Mouse (Mus musculus) G1E-ER4 (cell line): ENCODE results near the gene Nup210l. TPM values are rescaled to one million over a fixed set of nuclear protein-coding genes. Genes with fewer than 3 reads are reported as not detected.

Experiments
- GATA1 ChIP-seq: IDR thresholded peaks from one replicate; pipeline ENCODE4 v1.8.0; 2012; ENCODE audit warnings: low read length, inconsistent platforms
- polyA plus RNA-seq: library from polyadenylated mRNA; stranded (reverse); fragments of >175 nt; gene quantifications from 2 replicates; pipeline ENCODE4 v1.2.3, GENCODE M21; 2012

Gene Nup210l
- polyA plus RNA-seq: not detected in 2 replicates

DNA sequence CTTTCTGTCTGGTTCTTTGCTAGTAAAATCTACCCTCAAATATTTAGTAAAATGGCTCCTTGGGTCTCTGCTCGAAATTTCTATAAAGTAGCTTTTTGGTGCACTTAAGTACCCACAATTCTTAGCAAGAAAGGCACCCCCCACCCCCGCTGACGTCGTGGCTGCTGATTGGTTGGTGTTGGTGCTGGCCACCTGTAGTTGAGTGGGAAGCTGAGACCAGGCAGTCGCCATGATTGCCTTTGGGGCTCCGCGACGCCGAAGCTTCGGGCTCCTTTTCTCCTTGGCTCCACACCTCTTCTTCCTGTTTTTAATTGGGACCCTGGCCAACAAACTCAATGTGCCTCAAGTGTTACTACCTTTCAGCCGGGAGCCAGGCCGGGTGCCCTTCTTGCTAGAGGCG, at the start of gene Nup210l:
Gene Nup210l (plus strand): TSS at position 195 of the 400 bp plus-strand sequence.
- no peak for TF ChIP-seq GATA1

DNA sequence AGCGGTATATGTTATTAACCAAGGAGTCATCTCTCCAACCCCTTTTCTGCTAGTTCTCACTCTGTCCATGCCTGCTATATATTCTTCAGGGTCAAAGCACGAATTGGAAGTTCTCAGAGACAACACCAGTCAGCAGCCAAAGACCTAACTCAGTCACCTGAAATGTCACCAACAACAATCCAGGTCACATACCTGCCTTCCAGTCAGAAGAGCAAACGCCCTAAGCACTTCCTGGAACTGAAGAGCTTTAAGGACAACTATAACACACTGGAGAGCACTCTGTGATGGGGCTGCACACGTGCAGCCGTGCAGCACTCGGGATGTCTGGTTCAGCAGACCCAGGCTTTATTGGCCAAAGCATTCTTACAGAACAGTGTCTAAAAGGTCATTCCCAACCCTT, 42.4 kb upstream of the Nup210l start:
- no peak for TF ChIP-seq GATA1

DNA sequence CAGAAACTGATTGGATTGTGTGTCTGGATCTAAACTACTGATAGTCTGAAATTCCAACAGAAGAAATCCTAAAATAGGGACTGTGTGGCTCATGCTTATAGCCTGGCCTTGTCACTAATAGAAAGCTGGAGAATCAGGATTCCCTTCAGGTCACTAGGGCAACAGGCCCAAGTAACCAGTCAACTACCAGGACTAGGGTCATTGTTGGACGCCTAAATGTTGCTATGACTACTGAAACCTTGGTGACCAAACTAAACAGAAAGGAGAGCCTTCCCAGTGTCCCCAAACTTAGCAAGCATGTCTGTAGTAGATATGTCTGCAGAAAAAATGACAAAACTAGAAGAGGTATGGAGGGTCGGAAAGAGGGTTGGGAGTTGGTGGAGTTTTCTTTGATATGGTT, 41.4 kb upstream of the Nup210l start:
- no peak for TF ChIP-seq GATA1

DNA sequence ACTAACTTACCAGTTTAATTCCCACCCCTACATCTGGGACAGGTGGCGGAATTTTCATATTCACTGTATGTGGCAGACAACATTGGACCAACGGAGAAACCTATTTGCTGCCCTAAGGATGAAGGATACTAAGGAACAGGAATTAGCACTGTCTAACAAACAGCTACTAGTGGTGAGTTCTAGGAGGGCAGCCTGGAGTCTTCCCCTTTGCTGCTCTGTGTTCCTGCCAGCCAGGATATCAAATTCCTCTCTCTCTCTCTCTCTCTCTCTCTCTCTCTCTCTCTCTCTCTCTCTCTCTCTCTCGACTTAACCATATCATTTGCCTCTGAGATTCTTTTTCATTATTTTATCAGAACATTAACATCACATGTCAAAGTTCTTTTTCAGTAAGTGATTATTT, 39.5 kb upstream of the Nup210l start:
- no peak for TF ChIP-seq GATA1

- TF ChIP-seq GATA1: no peak
Measured at GRCm38 (mm10) chr3:90065553-90065952, 38.4 kb upstream of the Nup210l start.

- no peak for TF ChIP-seq GATA1
Measured at GRCm38 (mm10) chr3:90067851-90068250, 36.1 kb upstream of the Nup210l start.

- no peak for TF ChIP-seq GATA1
Measured at GRCm38 (mm10) chr3:90069688-90070087, 34.2 kb upstream of the Nup210l start.

DNA sequence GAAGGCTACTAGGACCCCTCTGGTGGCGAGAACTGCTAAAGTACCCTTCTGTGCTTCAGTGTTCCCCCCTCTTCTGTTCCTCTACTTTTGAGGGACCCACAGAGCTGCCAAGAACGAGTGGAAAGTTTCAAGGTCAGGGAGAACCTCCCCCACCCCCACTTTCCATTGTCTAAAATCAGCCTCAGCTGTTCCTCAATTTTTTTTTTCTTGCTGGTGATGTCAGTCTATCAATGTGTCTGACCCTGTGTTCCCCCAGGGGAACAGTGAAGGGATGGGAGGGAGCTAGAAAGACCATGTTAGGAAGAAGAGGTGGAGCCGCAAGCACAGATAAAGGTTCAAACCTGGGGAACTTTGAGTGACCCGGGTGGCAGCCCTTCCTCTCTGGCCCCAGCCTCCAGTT, 31.6 kb upstream of the Nup210l start, which contains the start of gene Tpm3:
Gene Tpm3 (plus strand): TSS at position 356 of the 400 bp plus-strand sequence.
- no peak for TF ChIP-seq GATA1

DNA sequence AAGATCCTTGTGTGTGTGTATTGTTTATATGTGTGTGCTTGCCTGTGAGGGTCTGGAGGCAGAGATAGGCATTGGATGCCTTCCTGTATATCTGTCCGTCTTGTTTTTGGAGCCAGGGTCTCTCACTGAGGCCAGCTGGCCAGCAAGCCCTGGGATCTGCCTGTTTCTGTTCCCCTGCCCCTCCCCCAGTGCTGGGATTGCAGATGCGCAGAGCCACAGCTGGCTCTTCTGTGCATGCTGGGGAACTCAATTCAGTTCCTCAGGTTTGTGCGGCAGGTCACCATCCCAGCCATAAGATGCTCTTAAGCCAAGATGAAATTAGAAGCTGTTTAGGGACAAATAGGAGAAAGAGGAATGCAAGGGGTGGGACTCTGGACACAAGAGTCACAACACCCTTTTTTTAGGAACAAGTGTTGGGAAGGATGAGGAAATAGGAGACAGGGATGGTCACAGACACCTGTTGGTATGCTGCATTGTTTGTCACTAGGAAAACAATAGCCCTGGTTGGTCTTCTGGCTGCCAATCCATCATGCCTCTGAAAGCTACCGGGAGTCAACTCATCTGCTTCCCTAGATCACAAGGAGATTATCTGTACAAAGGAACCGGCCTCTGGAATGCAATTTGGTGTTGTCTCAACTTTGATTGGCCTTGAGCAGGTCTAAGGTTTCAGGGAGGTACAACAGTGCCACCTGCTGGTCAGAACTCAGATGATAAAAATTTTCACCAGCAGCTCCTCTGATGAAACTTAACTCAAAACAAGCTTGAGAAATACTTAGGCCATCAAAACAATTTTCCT, 26.8 kb upstream of the Nup210l start:
- TF ChIP-seq GATA1: no peak

DNA sequence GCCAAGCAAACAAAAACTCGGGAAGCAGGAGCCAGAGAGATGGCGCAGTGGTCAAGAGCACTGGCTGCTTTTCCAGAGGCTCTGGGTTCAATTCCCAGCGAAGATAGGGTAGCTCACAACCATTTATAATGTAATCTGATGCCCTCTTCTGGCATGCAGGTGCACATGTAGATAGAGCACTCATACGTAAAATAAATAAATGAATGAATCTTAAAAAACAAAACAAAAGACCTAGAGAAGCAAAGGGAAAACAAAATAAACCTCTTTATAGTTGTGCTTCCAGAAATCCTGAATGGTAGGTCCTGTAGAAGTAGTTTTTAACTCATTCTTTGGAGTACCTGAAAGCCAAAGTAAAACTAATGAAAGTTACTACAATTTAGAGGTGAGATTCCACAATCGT, 25.7 kb upstream of the Nup210l start:
- no peak for TF ChIP-seq GATA1

DNA sequence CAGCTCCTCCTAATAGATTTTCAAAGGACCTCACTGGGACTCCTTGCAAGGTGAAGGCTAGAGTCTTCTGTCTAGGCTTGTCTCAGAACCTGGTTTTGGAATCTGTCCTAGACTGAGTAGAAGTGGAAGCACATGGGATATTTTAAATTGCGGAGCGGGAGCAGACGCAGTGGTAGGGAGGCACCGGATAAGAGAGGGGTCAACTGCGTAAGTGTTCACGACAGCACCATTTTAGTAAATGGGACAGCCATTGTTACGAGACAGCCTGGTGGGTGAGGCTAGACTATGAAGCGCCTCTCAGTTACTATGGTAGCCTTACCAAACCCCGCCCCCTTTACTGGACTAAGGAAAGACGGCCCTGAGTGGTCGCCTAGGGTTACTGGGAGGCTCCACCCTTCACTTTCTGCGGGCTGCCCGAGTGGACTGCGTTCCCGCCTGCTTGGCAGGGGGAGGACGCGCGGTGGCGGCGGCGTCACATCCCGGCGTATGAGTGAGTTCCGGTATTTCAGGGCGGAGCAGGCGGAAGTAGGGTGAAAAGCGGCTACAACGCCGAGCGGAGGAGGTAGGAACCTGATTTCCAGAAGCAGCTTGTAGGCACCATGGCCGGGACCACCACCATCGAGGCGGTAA, 24.7 kb upstream of the Nup210l start:
- TF ChIP-seq GATA1: no peak

DNA sequence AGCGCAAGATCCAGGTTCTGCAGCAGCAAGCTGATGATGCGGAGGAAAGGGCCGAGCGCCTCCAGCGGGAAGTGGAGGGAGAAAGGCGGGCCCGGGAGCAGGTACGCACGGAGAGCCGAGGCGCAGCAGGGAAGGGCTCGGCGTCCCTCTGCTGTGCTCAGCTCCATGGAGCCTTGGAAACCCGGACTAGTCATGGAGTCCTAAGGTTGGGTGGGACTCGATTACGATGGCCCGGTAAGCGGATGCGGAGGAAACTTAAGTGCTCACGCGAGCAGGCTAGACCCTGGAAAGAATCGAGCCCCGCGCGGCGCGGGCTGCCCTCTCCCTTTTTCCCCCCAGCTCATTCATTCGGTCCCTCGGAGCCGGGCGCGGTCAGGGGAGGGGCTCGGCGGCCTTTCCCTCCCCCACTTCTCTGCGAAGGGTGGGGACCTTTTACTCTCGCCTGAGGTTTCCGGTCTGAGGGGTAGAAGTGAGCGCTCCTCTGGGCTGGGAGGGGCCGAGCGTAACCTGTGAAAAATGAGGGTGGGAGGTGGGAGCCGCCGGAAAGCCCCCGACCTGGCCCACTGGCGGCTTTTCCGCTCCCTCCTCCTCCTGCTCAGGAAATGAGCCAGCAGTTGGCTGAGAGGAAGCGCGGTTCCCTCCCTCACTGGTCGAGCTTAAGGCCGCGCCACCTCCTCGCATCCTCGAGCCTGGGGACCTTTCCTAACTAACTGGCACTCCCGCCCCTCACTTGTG, 24.0 kb upstream of the Nup210l start:
- no peak for TF ChIP-seq GATA1

GRCm38 (mm10) chr3:90080498-90080863, 23.5 kb upstream of the Nup210l start:
- TF ChIP-seq GATA1: no peak

GRCm38 (mm10) chr3:90081365-90082240, 22.3 kb upstream of the Nup210l start:
- TF ChIP-seq GATA1: no peak

- no peak for TF ChIP-seq GATA1
Measured at GRCm38 (mm10) chr3:90083034-90083433, 20.9 kb upstream of the Nup210l start.
